Mouse (Mus musculus) lung, adult 2 months (tissue): Measurements from ENCODE around the gene Higd1a.

ENCODE experiments used
- CTCF ChIP-seq: fragments of 200-500 bp; IDR thresholded peaks from 2 replicates; pipeline ENCODE4 v1.5.1; 2011; ENCODE audit warnings: mild to moderate bottlenecking, low read length, control low read depth; ENCODE audit not compliant: insufficient read depth
- POLR2A ChIP-seq: fragments of 200-500 bp; IDR thresholded peaks from 2 replicates; pipeline ENCODE4 v1.6.1; 2011; ENCODE audit warnings: low read depth, mild to moderate bottlenecking, control low read depth, low read length, borderline replicate concordance; ENCODE audit errors: extremely low read depth

DNA sequence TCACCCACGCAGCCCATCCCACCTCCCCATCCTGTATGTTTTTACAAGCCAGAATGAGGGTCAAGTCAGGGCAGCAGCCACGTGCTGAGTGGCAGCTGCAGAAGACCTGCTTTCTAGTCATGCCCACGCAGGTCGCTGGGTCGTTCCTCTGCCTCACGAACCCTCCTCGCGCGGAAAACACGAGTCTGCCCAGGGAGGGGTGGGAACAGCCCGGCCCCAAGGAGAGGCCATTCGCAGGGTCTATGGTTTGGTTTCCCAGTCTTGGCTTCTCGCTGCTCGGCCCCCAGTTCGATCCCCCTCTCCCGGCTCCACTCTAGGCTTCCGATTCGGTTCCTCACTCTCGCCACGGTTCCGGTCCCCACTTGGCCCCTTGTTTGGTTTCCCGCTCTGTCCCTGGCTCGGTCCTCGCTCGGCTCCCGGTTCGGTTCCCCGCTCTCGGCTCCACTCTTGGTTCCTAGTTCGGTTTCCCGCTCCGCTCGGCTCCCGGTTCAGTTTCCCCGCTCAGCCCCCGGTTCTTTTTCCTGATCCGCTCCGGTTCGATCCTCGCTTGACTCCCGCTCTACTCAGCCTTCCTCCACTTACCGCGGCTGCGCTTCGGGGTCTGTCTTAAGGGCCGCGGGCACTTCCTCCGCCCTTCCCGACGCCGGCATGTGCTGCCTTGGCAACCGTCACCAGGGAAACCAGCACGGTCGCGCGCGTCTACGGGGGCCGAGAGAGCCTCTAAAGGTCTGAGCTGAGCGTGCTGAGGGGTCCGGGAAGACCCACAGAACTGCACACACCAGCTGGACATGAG lies 19.1 kb downstream of the Higd1a start, which contains the start of gene Ccdc13:
- TF ChIP-seq CTCF (no peak), POLR2A (no peak)
